In genomic region chr6:72475221-72475985, GRCm38 (mm10) we compare ENCODE assay signal across 18 mouse cellular contexts. TPM values are rescaled to one million over a fixed set of nuclear protein-coding genes. Genes with fewer than 3 reads are reported as not detected.
DNase-seq lines count a peak whose midpoint lies in the region; ATAC-seq lines count a peak whose summit lies in the region.
"Had no signal": no experiment of that assay in that cellular context is flagged by ENCODE, and none has a peak within 500 bp of the region (broad histone marks: within the 10 kb centered on the region; RNA-seq: fewer than 3 reads in every experiment).

No protein-coding gene starts in this region.

- no peak overlapping the region for H3K9ac ChIP-seq in neural tube, embryonic 15.5 days (replicated peaks)
- no peak overlapping the region for H3K9ac ChIP-seq in liver, embryonic 12.5 days
- H3K9ac ChIP-seq: embryonic facial prominence, embryonic 12.5 days; forebrain, embryonic 15.5 days; heart, embryonic 13.5 days; hindbrain, embryonic 15.5 days had no signal

- no peaks in the 10 kb centered on the region for H3K4me1 ChIP-seq in neural tube, embryonic 15.5 days
- peaks cover 8% of the 10 kb centered on the region; the same call in 1 of the 2 replicates for H3K4me1 ChIP-seq in liver, embryonic 12.5 days
- H3K4me1 ChIP-seq: forebrain, embryonic 15.5 days had no signal

- H3K9me3 ChIP-seq in neural tube, embryonic 15.5 days (replicated peaks) = no peaks in the 10 kb centered on the region
- H3K9me3 ChIP-seq in liver, embryonic 12.5 days (replicated peaks) = no peaks in the 10 kb centered on the region
- H3K9me3 ChIP-seq: embryonic facial prominence, embryonic 12.5 days; forebrain, embryonic 15.5 days; heart, embryonic 13.5 days; hindbrain, embryonic 15.5 days had no signal

- no peaks in the 10 kb centered on the region for H3K27me3 ChIP-seq in neural tube, embryonic 15.5 days (replicated peaks)
- H3K27me3 ChIP-seq in liver, embryonic 12.5 days (replicated peaks) = no peaks in the 10 kb centered on the region
- H3K27me3 ChIP-seq: embryonic facial prominence, embryonic 12.5 days; forebrain, embryonic 15.5 days; heart, embryonic 13.5 days; hindbrain, embryonic 15.5 days had no signal

- no peak for DNase-seq in frontal cortex, postnatal 14 days (ENCODE audit: low spot score in 2 of 2)
- peak; percentile 32 to 58 for DNase-seq in left cerebral cortex, adult 18-20 months (ENCODE audit: low spot score in 2 of 2)
- no peak for DNase-seq in left cerebral cortex, postnatal 10 days (ENCODE audit: extremely low spot score in 1 of 2, low spot score in 2 of 2)
- DNase-seq in kidney, postnatal 36 days = peak; percentile 37 to 45
- peak; percentile 39 to 40 for DNase-seq in right cerebral cortex, postnatal 10 days (ENCODE audit: low spot score in 2 of 2)
- DNase-seq: cerebellum, postnatal 14 days; lung, adult 18-20 months had no signal

- 87% methylated on average over 4 of the region's 4 CpGs for WGBS in neural tube, embryonic 15.5 days
- WGBS in liver, embryonic 12.5 days (ENCODE audit: insufficient replicate concordance) = 74% methylated on average over 4 of the region's 4 CpGs

- H3K27ac ChIP-seq in neural tube, embryonic 15.5 days (replicated peaks) = no peak overlapping the region
- H3K27ac ChIP-seq in liver, embryonic 12.5 days = no peak overlapping the region
- H3K27ac ChIP-seq: embryonic facial prominence, embryonic 12.5 days; forebrain, embryonic 15.5 days; heart, embryonic 13.5 days; hindbrain, embryonic 15.5 days had no signal

- H3K4me2 ChIP-seq in neural tube, embryonic 15.5 days = no peak overlapping the region
- H3K4me2 ChIP-seq in liver, embryonic 12.5 days = no peak overlapping the region
- H3K4me2 ChIP-seq: embryonic facial prominence, embryonic 12.5 days; forebrain, embryonic 15.5 days; heart, embryonic 13.5 days; hindbrain, embryonic 15.5 days had no signal

- peak; percentile 70 for ATAC-seq in frontal cortex, adult (ENCODE audit: low TSS enrichment)
- no peak for ATAC-seq in neural tube, embryonic 15.5 days (ENCODE audit: low FRiP score)
- ATAC-seq in liver, embryonic 12.5 days = no peak
- ATAC-seq: activated CD4-positive, CD25-positive, alpha-beta regulatory T cell, adult 4 months; forebrain, embryonic 15.5 days had no signal

- no peak overlapping the region for H3K4me3 ChIP-seq in neural tube, embryonic 15.5 days (replicated peaks)
- no peak overlapping the region for H3K4me3 ChIP-seq in liver, embryonic 12.5 days
- H3K4me3 ChIP-seq: embryonic facial prominence, embryonic 12.5 days; forebrain, embryonic 15.5 days; heart, embryonic 13.5 days; hindbrain, embryonic 15.5 days; myocyte had no signal

- H3K36me3 ChIP-seq in neural tube, embryonic 15.5 days = no peaks in the 10 kb centered on the region
- no peaks in the 10 kb centered on the region for H3K36me3 ChIP-seq in liver, embryonic 12.5 days
- H3K36me3 ChIP-seq: embryonic facial prominence, embryonic 12.5 days; forebrain, embryonic 15.5 days; heart, embryonic 13.5 days; hindbrain, embryonic 15.5 days had no signal

- intact Hi-C loops in left cerebral cortex, postnatal 10 days (cut with DNase I) = no loop called here

RNA-seq across cellular contexts. Expression of gene Mat2a, which starts 36.0 kb away (rescaled TPM):
- 100 to 1,000 TPM; 172 to 199 TPM for total RNA-seq in left cerebral cortex, adult 18-20 months (2021)
- total RNA-seq in left cerebral cortex, postnatal 10 days (2021) = 100 to 1,000 TPM; 158 to 195 TPM
- 341 and 365 TPM in 2 replicates for polyA plus RNA-seq in neural tube, embryonic 15.5 days (2015; fragmentation: Nextera tagmentation; extraction: Ambion mirVana)
- polyA plus RNA-seq in liver, embryonic 12.5 days (2016; fragmentation: Nextera tagmentation; extraction: Ambion mirVana) = 318 and 321 TPM in 2 replicates

RNA-seq across cellular contexts. Expression of gene Sh2d6, which starts 46.1 kb away (rescaled TPM):
- total RNA-seq in left cerebral cortex, adult 18-20 months (2021) = under 1 TPM; 0.56 to 0.61 TPM
- 1 to 10 TPM; 1.1 to 1.2 TPM for total RNA-seq in left cerebral cortex, postnatal 10 days (2021)
- 0.24 and 0.70 TPM in 2 replicates for polyA plus RNA-seq in neural tube, embryonic 15.5 days (2015; fragmentation: Nextera tagmentation; extraction: Ambion mirVana)
- not detected in 2 replicates for polyA plus RNA-seq in liver, embryonic 12.5 days (2016; fragmentation: Nextera tagmentation; extraction: Ambion mirVana)
- total RNA-seq: ES-E14; megakaryocyte-erythroid progenitor cell, adult 5-6 weeks had no signal
- polyA plus RNA-seq: activated CD4-positive, CD25-positive, alpha-beta regulatory T cell, adult 4 months; embryonic facial prominence, embryonic 12.5 days had no signal

Comparison
In these comparisons a context has a peak if more than half of its experiments do, and no peak if none do; other contexts are left out.
1. DNase-seq: peak in left cerebral cortex, adult 18-20 months (2 of 2), kidney, postnatal 36 days (2 of 2) and right cerebral cortex, postnatal 10 days (2 of 2); none in frontal cortex, postnatal 14 days (0 of 2) and left cerebral cortex, postnatal 10 days (0 of 2).